ENCODE assay signal across 8 mouse cellular contexts in genomic region chr2:130629839-130630203, GRCm38 (mm10). TPM values are rescaled to one million over a fixed set of nuclear protein-coding genes. Genes with fewer than 3 reads are reported as not detected.
A peak's percentile ranks its signal among the peaks of the same experiment; 100 is the strongest.
DNase-seq lines count a peak whose midpoint lies in the region; ATAC-seq lines count a peak whose summit lies in the region.

Gene Fastkd5 (minus strand): TSS chr2:130630027.
Gene Ubox5 (minus strand): TSS chr2:130630038.

- no peaks in the 10 kb centered on the region for H3K9me3 ChIP-seq in hindbrain, embryonic 12.5 days (replicated peaks)

- under 1% methylated on average over 25 of the region's 25 CpGs for WGBS in hindbrain, embryonic 12.5 days

- H3K36me3 ChIP-seq in hindbrain, embryonic 12.5 days = peaks cover 16% of the 10 kb centered on the region

- DNase-seq in Muller cell, postnatal 12 days (ENCODE audit: inconsistent ontology term) = peak; percentile 83
- DNase-seq in cerebellum, postnatal 10 days = peak; percentile 94 to 97
- peak; percentile 73 to 84 for DNase-seq in frontal cortex, postnatal 10 days (ENCODE audit: low spot score in 2 of 2)
- peak; percentile 84 to 92 for DNase-seq in layer of hippocampus, postnatal 14 days (ENCODE audit: low spot score in 2 of 2)
- DNase-seq in lung, postnatal 25 days (ENCODE audit: low spot score) = peak; percentile 93
- peak; percentile 91 for DNase-seq in retina, embryonic 14.5 days (ENCODE audit: low spot score)
- DNase-seq in thymus, postnatal 4 days = peak; percentile 93

- H3K4me3 ChIP-seq in hindbrain, embryonic 12.5 days = peak within 1 kb of the TSS; percentile 99

- H3K27ac ChIP-seq in hindbrain, embryonic 12.5 days = peak within 1 kb of the TSS; percentile 74

- peak; percentile 81 for ATAC-seq in hindbrain, embryonic 12.5 days (ENCODE audit: low FRiP score)

- peaks cover 24% of the 10 kb centered on the region for H3K4me1 ChIP-seq in hindbrain, embryonic 12.5 days

- H3K27me3 ChIP-seq in hindbrain, embryonic 12.5 days = peaks cover 16% of the 10 kb centered on the region

- H3K4me2 ChIP-seq in hindbrain, embryonic 12.5 days (replicated peaks) = peak within 1 kb of the TSS; percentile 95

- peak within 1 kb of the TSS; percentile 93 for H3K9ac ChIP-seq in hindbrain, embryonic 12.5 days

RNA-seq across cellular contexts. Expression of gene Fastkd5, which starts in this region (rescaled TPM):
- polyA plus RNA-seq in hindbrain, embryonic 12.5 days (2016; fragmentation: Nextera tagmentation; extraction: Ambion mirVana) = 16.9 and 17.1 TPM in 2 replicates
- 1 to 10 TPM; 8.1 to 8.2 TPM for total RNA-seq in layer of hippocampus, postnatal 14 days (2021)

RNA-seq across cellular contexts. Expression of gene Ubox5, which starts in this region (rescaled TPM):
- 13.9 and 14.3 TPM in 2 replicates for polyA plus RNA-seq in hindbrain, embryonic 12.5 days (2016; fragmentation: Nextera tagmentation; extraction: Ambion mirVana)
- total RNA-seq in layer of hippocampus, postnatal 14 days (2021) = 1 to 10 TPM; 7.3 to 8.5 TPM

Comparison
In these comparisons a context has a peak if more than half of its experiments do, and no peak if none do; other contexts are left out.
1. Peak in every context shown above with its lines: DNase-seq, ATAC-seq, H3K4me3 ChIP-seq and H3K27ac ChIP-seq.